Mouse (Mus musculus): ENCODE data around the gene Supt7l. TPM values are rescaled to one million over a fixed set of nuclear protein-coding genes. Genes with fewer than 3 reads are reported as not detected.
A peak's percentile ranks its signal among the peaks of the same experiment; 100 is the strongest.

Supt7l gene
- polyA plus RNA-seq, 1 experiment from 2014 or later = 16.7 TPM

- 55% methylated on average over 2 of the region's 2 CpGs for WGBS
- H3K4me2 ChIP-seq (ENCODE audit: low read length) = no peak overlapping the region
- ATAC-seq (ENCODE audit: insufficient number of reproducible peaks, insufficient read depth, low FRiP score, low read depth) = no peak
- H3K9ac ChIP-seq (ENCODE audit: low read length) = no peak overlapping the region
- no peaks in the 10 kb centered on the region for H3K27me3 ChIP-seq (ENCODE audit: control insufficient read depth, insufficient read depth, low read length)
- no peaks in the 10 kb centered on the region for H3K9me3 ChIP-seq (ENCODE audit: control insufficient read depth, low read length)
- H3K27ac ChIP-seq (replicated peaks in 1 of 2; ENCODE audit: control insufficient read depth in 1 of 2, insufficient read depth in 1 of 2, low read depth in 2 of 2, low read length in 2 of 2) = no peak overlapping the region
- no peak overlapping the region for H3K4me3 ChIP-seq (ENCODE audit: control insufficient read depth in 1 of 2, insufficient read depth in 1 of 2, low read depth in 1 of 2, low read length in 2 of 2)
- H3K4me1 ChIP-seq (ENCODE audit: control insufficient read depth in 2 of 2, insufficient read depth in 2 of 2, low read length in 2 of 2) = peaks cover 5 to 14% of the 10 kb centered on the region in 2 experiments; a peak in 3 of 4 replicates
- peaks cover 52% of the 10 kb centered on the region for H3K36me3 ChIP-seq (ENCODE audit: control insufficient read depth, insufficient read depth, low read length)
Measured at GRCm38 (mm10) chr5:31528560-31528959, 953 bp upstream of the Supt7l start.

- Histone ChIP-seq H3K27me3 (ENCODE audit: control insufficient read depth, insufficient read depth, low read length) (no peaks in the 10 kb centered on the region), H3K4me1 (ENCODE audit: control insufficient read depth in 2 of 2, insufficient read depth in 2 of 2, low read length in 2 of 2) (peaks cover 5 to 14% of the 10 kb centered on the region in 2 experiments; a peak in 3 of 4 replicates), H3K9me3 (ENCODE audit: control insufficient read depth, low read length) (no peaks in the 10 kb centered on the region), H3K4me3 (ENCODE audit: control insufficient read depth in 1 of 2, insufficient read depth in 1 of 2, low read depth in 1 of 2, low read length in 2 of 2) (peak overlapping the region; percentile 78 to 89), H3K27ac (replicated peaks in 1 of 2; ENCODE audit: control insufficient read depth in 1 of 2, insufficient read depth in 1 of 2, low read depth in 2 of 2, low read length in 2 of 2) (peak overlapping the region in 1 of 2 experiments; percentile 63; a peak in 2 of 4 replicates), H3K36me3 (ENCODE audit: control insufficient read depth, insufficient read depth, low read length) (peaks cover 47% of the 10 kb centered on the region), H3K4me2 (ENCODE audit: low read length) (peak overlapping the region; percentile 89), H3K9ac (ENCODE audit: low read length) (peak overlapping the region; percentile 80)
- no peak for ATAC-seq (ENCODE audit: insufficient number of reproducible peaks, insufficient read depth, low FRiP score, low read depth)
- WGBS = 2% methylated on average over 40 of the region's 40 CpGs
Measured at GRCm38 (mm10) chr5:31527117-31527680, 408 bp downstream of the Supt7l start.

- peaks cover 47% of the 10 kb centered on the region for H3K36me3 ChIP-seq (ENCODE audit: control insufficient read depth, insufficient read depth, low read length)
- H3K9ac ChIP-seq (ENCODE audit: low read length) = peak within 1 kb of the TSS; percentile 80
- WGBS = under 1% methylated on average over 28 of the region's 28 CpGs
- no peaks in the 10 kb centered on the region for H3K9me3 ChIP-seq (ENCODE audit: control insufficient read depth, low read length)
- peak within 1 kb of the TSS; percentile 78 to 89 for H3K4me3 ChIP-seq (ENCODE audit: control insufficient read depth in 1 of 2, insufficient read depth in 1 of 2, low read depth in 1 of 2, low read length in 2 of 2)
- no peaks in the 10 kb centered on the region for H3K27me3 ChIP-seq (ENCODE audit: control insufficient read depth, insufficient read depth, low read length)
- peaks cover 5 to 14% of the 10 kb centered on the region in 2 experiments; a peak in 3 of 4 replicates for H3K4me1 ChIP-seq (ENCODE audit: control insufficient read depth in 2 of 2, insufficient read depth in 2 of 2, low read length in 2 of 2)
- peak within 1 kb of the TSS; percentile 89 for H3K4me2 ChIP-seq (ENCODE audit: low read length)
- ATAC-seq (ENCODE audit: insufficient number of reproducible peaks, insufficient read depth, low FRiP score, low read depth) = 0 out of 2 replicates have a peak, but pooled peaks have one; percentile 54
- H3K27ac ChIP-seq (replicated peaks in 1 of 2; ENCODE audit: control insufficient read depth in 1 of 2, insufficient read depth in 1 of 2, low read depth in 2 of 2, low read length in 2 of 2) = peak within 1 kb of the TSS; percentile 63 to 76
Measured at GRCm38 (mm10) chr5:31526354-31527116, 1.1 kb downstream of the Supt7l start, which contains the start of gene Slc4a1ap. Gene Slc4a1ap (plus strand): TSS chr5:31526995.

GRCm38 (mm10) chr5:31520556-31520955 is 7.1 kb downstream of the Supt7l start:
- 93% methylated on average over 6 of the region's 6 CpGs for WGBS
- Histone ChIP-seq H3K4me3 (ENCODE audit: control insufficient read depth in 1 of 2, insufficient read depth in 1 of 2, low read depth in 1 of 2, low read length in 2 of 2) (no peak overlapping the region), H3K4me1 (ENCODE audit: control insufficient read depth in 2 of 2, insufficient read depth in 2 of 2, low read length in 2 of 2) (no peaks in the 10 kb centered on the region), H3K9ac (ENCODE audit: low read length) (no peak overlapping the region), H3K9me3 (ENCODE audit: control insufficient read depth, low read length) (no peaks in the 10 kb centered on the region), H3K27me3 (ENCODE audit: control insufficient read depth, insufficient read depth, low read length) (no peaks in the 10 kb centered on the region), H3K4me2 (ENCODE audit: low read length) (no peak overlapping the region), H3K36me3 (ENCODE audit: control insufficient read depth, insufficient read depth, low read length) (peaks cover 73% of the 10 kb centered on the region), H3K27ac (replicated peaks in 1 of 2; ENCODE audit: control insufficient read depth in 1 of 2, insufficient read depth in 1 of 2, low read depth in 2 of 2, low read length in 2 of 2) (no peak overlapping the region)
- no peak for ATAC-seq (ENCODE audit: insufficient number of reproducible peaks, insufficient read depth, low FRiP score, low read depth)

- no peak overlapping the region for H3K27ac ChIP-seq (replicated peaks in 1 of 2; ENCODE audit: control insufficient read depth in 1 of 2, insufficient read depth in 1 of 2, low read depth in 2 of 2, low read length in 2 of 2)
- H3K27me3 ChIP-seq (ENCODE audit: control insufficient read depth, insufficient read depth, low read length) = no peaks in the 10 kb centered on the region
- no peak overlapping the region for H3K9ac ChIP-seq (ENCODE audit: low read length)
- WGBS = 67% methylated on average over 1 of the region's 1 CpGs
- H3K4me3 ChIP-seq (ENCODE audit: control insufficient read depth in 1 of 2, insufficient read depth in 1 of 2, low read depth in 1 of 2, low read length in 2 of 2) = no peak overlapping the region
- no peak overlapping the region for H3K4me2 ChIP-seq (ENCODE audit: low read length)
- peaks cover 97% of the 10 kb centered on the region for H3K36me3 ChIP-seq (ENCODE audit: control insufficient read depth, insufficient read depth, low read length)
- no peaks in the 10 kb centered on the region for H3K4me1 ChIP-seq (ENCODE audit: control insufficient read depth in 2 of 2, insufficient read depth in 2 of 2, low read length in 2 of 2)
- no peak for ATAC-seq (ENCODE audit: insufficient number of reproducible peaks, insufficient read depth, low FRiP score, low read depth)
- H3K9me3 ChIP-seq (ENCODE audit: control insufficient read depth, low read length) = no peaks in the 10 kb centered on the region
Measured at GRCm38 (mm10) chr5:31512481-31512880, 15.1 kb downstream of the Supt7l start.

GRCm38 (mm10) chr5:31504843-31505242 is 22.8 kb downstream of the Supt7l start:
- no peaks in the 10 kb centered on the region for H3K27me3 ChIP-seq (ENCODE audit: control insufficient read depth, insufficient read depth, low read length)
- peaks cover 93% of the 10 kb centered on the region for H3K36me3 ChIP-seq (ENCODE audit: control insufficient read depth, insufficient read depth, low read length)
- H3K4me1 ChIP-seq (ENCODE audit: control insufficient read depth in 2 of 2, insufficient read depth in 2 of 2, low read length in 2 of 2) = 0 out of 4 replicates have a peak, but pooled peaks cover 0 to 9% of the 10 kb centered on the region in 2 experiments
- H3K27ac ChIP-seq (replicated peaks in 1 of 2; ENCODE audit: control insufficient read depth in 1 of 2, insufficient read depth in 1 of 2, low read depth in 2 of 2, low read length in 2 of 2) = no peak overlapping the region
- no peak for ATAC-seq (ENCODE audit: insufficient number of reproducible peaks, insufficient read depth, low FRiP score, low read depth)
- H3K4me2 ChIP-seq (ENCODE audit: low read length) = no peak overlapping the region
- H3K4me3 ChIP-seq (ENCODE audit: control insufficient read depth in 1 of 2, insufficient read depth in 1 of 2, low read depth in 1 of 2, low read length in 2 of 2) = no peak overlapping the region
- 87% methylated on average over 10 of the region's 10 CpGs for WGBS
- H3K9ac ChIP-seq (ENCODE audit: low read length) = no peak overlapping the region
- no peaks in the 10 kb centered on the region for H3K9me3 ChIP-seq (ENCODE audit: control insufficient read depth, low read length)

- peak within 1 kb of the TSS; percentile 67 for H3K4me2 ChIP-seq (ENCODE audit: low read length)
- no peak within 1 kb of the TSS for H3K27ac ChIP-seq (replicated peaks in 1 of 2; ENCODE audit: control insufficient read depth in 1 of 2, insufficient read depth in 1 of 2, low read depth in 2 of 2, low read length in 2 of 2)
- H3K4me1 ChIP-seq (ENCODE audit: control insufficient read depth in 2 of 2, insufficient read depth in 2 of 2, low read length in 2 of 2) = peaks cover 4 to 12% of the 10 kb centered on the region in 2 experiments
- peak within 1 kb of the TSS; percentile 62 to 89 for H3K4me3 ChIP-seq (ENCODE audit: control insufficient read depth in 1 of 2, insufficient read depth in 1 of 2, low read depth in 1 of 2, low read length in 2 of 2)
- no peaks in the 10 kb centered on the region for H3K9me3 ChIP-seq (ENCODE audit: control insufficient read depth, low read length)
- H3K36me3 ChIP-seq (ENCODE audit: control insufficient read depth, insufficient read depth, low read length) = peaks cover 36% of the 10 kb centered on the region
- no peaks in the 10 kb centered on the region for H3K27me3 ChIP-seq (ENCODE audit: control insufficient read depth, insufficient read depth, low read length)
- WGBS = under 1% methylated on average over 49 of the region's 49 CpGs
- peak; percentile 98 for ATAC-seq (ENCODE audit: insufficient number of reproducible peaks, insufficient read depth, low FRiP score, low read depth)
- peak within 1 kb of the TSS; percentile 85 for H3K9ac ChIP-seq (ENCODE audit: low read length)
Measured at GRCm38 (mm10) chr5:31494513-31495297, 32.9 kb downstream of the Supt7l start, which contains the start of gene Gpn1. Gene Gpn1 (plus strand): TSS chr5:31494741.

Measured in heart, embryonic 14.5 days (tissue).